ENCODE assay signal across 8 mouse cellular contexts in the genomic region with DNA sequence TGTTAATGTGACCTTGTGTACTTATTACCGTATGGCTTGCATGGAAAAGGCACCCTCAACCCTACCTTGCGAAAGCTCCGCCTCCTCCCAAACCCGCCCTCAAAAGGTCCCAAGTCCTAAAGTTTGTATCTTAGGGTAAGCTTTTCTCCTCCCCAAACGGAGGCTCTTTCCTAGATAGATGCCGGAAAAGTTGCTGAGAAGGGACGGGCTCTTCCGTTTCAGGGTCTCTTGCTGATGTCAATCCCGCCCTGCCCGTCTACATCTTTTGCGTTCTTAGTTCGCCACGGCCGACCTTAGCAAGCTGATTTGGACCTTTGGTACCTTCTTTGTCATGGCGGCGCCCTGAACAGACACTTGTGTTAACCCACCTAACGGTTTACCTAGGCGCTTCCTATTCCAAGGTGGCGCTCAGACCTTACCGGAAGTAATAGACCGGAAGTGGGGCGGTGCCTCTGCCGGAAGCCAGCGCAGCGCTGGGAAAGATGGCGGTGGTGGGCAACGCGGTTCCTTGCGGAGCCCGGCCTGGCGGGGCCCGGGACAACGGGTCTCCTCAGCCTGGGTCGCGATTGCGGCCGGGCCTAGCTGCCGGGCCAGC. TPM values are rescaled to one million over a fixed set of nuclear protein-coding genes. Genes with fewer than 3 reads are reported as not detected.
DNase-seq lines count a peak whose midpoint lies in the region; ATAC-seq and TF ChIP-seq lines count a peak whose summit lies in the region.

Gene Atp13a1 (plus strand): TSS at position 391 of the 595 bp plus-strand sequence.
Gene Zfp866 (minus strand): TSS at position 406 of the 595 bp plus-strand sequence.

- peak within 1 kb of the TSS; percentile 100 for H3K4me3 ChIP-seq in G1E (ENCODE audit: low read depth, low read length)
- H3K4me3 ChIP-seq in forebrain, embryonic 16.5 days (replicated peaks; ENCODE audit: low read length) = peak within 1 kb of the TSS; percentile 79
- peak within 1 kb of the TSS; percentile 95 for H3K4me3 ChIP-seq in lung, embryonic 15.5 days

- no peaks in the 10 kb centered on the region for H3K9me3 ChIP-seq in G1E (replicated peaks)
- no peaks in the 10 kb centered on the region for H3K9me3 ChIP-seq in forebrain, embryonic 16.5 days (ENCODE audit: control insufficient read depth, low read length)
- no peaks in the 10 kb centered on the region for H3K9me3 ChIP-seq in lung, embryonic 15.5 days

- peak within 1 kb of the TSS; percentile 82 for H3K4me2 ChIP-seq in forebrain, embryonic 16.5 days (ENCODE audit: low read length)
- H3K4me2 ChIP-seq in lung, embryonic 15.5 days = peak within 1 kb of the TSS; percentile 68

- TF ChIP-seq CTCF in G1E (IDR thresholded peaks at IDR 0.05; ENCODE audit: low read depth, low read length) = no peak

- H3K36me3 ChIP-seq in G1E (replicated peaks) = peaks cover 43% of the 10 kb centered on the region
- no peaks in the 10 kb centered on the region; the same call in 1 of the 2 replicates for H3K36me3 ChIP-seq in forebrain, embryonic 16.5 days (ENCODE audit: control insufficient read depth, insufficient read depth)
- peaks cover 26% of the 10 kb centered on the region for H3K36me3 ChIP-seq in lung, embryonic 15.5 days

- peaks cover 35% of the 10 kb centered on the region for H3K4me1 ChIP-seq in G1E (ENCODE audit: insufficient read depth, low read depth, low read length)
- peaks cover 17% of the 10 kb centered on the region for H3K4me1 ChIP-seq in forebrain, embryonic 16.5 days (replicated peaks; ENCODE audit: control insufficient read depth, insufficient read depth, low read length)
- peaks cover 23% of the 10 kb centered on the region for H3K4me1 ChIP-seq in lung, embryonic 15.5 days

- peak within 1 kb of the TSS; percentile 84 for H3K9ac ChIP-seq in forebrain, embryonic 16.5 days (replicated peaks; ENCODE audit: low read depth, low read length)
- H3K9ac ChIP-seq in lung, embryonic 15.5 days = peak within 1 kb of the TSS; percentile 91

- H3K27me3 ChIP-seq in G1E (ENCODE audit: insufficient read depth, low read length) = no peaks in the 10 kb centered on the region
- no peaks in the 10 kb centered on the region for H3K27me3 ChIP-seq in forebrain, embryonic 16.5 days (replicated peaks; ENCODE audit: control insufficient read depth, insufficient read depth, low read length)
- H3K27me3 ChIP-seq in lung, embryonic 15.5 days = no peaks in the 10 kb centered on the region

- ATAC-seq in G1E (ENCODE audit: extremely low read depth, insufficient number of reproducible peaks, low FRiP score, poor library complexity, severe bottlenecking) = peak; percentile 85
- peak; percentile 97 for ATAC-seq in forebrain, embryonic 16.5 days
- ATAC-seq in lung, embryonic 15.5 days (ENCODE audit: borderline replicate concordance, extremely low read depth, low FRiP score, low TSS enrichment) = peak; percentile 93

- under 1% methylated on average over 38 of the region's 38 CpGs for WGBS in forebrain, embryonic 16.5 days
- WGBS in lung, embryonic 15.5 days = under 1% methylated on average over 38 of the region's 38 CpGs

- peak; percentile 86 for DNase-seq in G1E (ENCODE audit: low spot score)
- peak; percentile 86 for DNase-seq in cerebellum, adult 11-12 months
- DNase-seq in heart, postnatal 4 days = peak; percentile 91
- peak; percentile 79 to 88 for DNase-seq in layer of hippocampus, adult 8-10 months (ENCODE audit: low spot score in 2 of 2)
- DNase-seq in ovary, adult 18-20 months (ENCODE audit: low spot score) = peak; percentile 72
- DNase-seq in thymus, postnatal 0 days (ENCODE audit: low spot score) = peak; percentile 93

- peak within 1 kb of the TSS; percentile 65 for H3K27ac ChIP-seq in forebrain, embryonic 16.5 days (ENCODE audit: low read length)
- peak within 1 kb of the TSS; percentile 77 for H3K27ac ChIP-seq in lung, embryonic 15.5 days

RNA-seq across cellular contexts. Expression of gene Atp13a1, which starts in this region (rescaled TPM):
- 27.8 and 29.8 TPM in 2 replicates for total RNA-seq in G1E (2014; fragmentation: Nextera tagmentation)
- 17.8 and 23.8 TPM in 2 replicates for total RNA-seq in G1E (2017)
- polyA plus RNA-seq in G1E (2012) = 40.7 and 43.6 TPM in 2 replicates
- 57.1 and 58.0 TPM in 2 replicates for polyA plus RNA-seq in forebrain, embryonic 16.5 days (2015; fragmentation: Nextera tagmentation; extraction: Ambion mirVana)
- 10 to 100 TPM; 22.3 to 22.5 TPM for total RNA-seq in heart, postnatal 4 days (2021)
- 10 to 100 TPM; 37.5 to 40.3 (median 38.9) TPM for total RNA-seq in layer of hippocampus, adult 8-10 months (2022)
- polyA plus RNA-seq in lung, embryonic 15.5 days (2015; fragmentation: Nextera tagmentation; extraction: Ambion mirVana) = 42.9 and 46.2 TPM in 2 replicates
- polyA plus RNA-seq in thymus, postnatal 0 days (2015; fragmentation: Nextera tagmentation; extraction: Ambion mirVana) = 37.2 and 39.2 TPM in 2 replicates

RNA-seq across cellular contexts. Expression of gene Zfp866, which starts in this region (rescaled TPM):
- 32.8 and 36.6 TPM in 2 replicates for total RNA-seq in G1E (2014; fragmentation: Nextera tagmentation)
- 35.3 and 35.4 TPM in 2 replicates for total RNA-seq in G1E (2017)
- polyA plus RNA-seq in G1E (2012) = 1.2 and 1.9 TPM in 2 replicates
- polyA plus RNA-seq in forebrain, embryonic 16.5 days (2015; fragmentation: Nextera tagmentation; extraction: Ambion mirVana) = 48.5 and 51.0 TPM in 2 replicates
- total RNA-seq in heart, postnatal 4 days (2021) = 10 to 100 TPM; 19.1 to 19.9 TPM
- 10 to 100 TPM; 26.2 to 36.6 (median 31.0) TPM for total RNA-seq in layer of hippocampus, adult 8-10 months (2022)
- polyA plus RNA-seq in lung, embryonic 15.5 days (2015; fragmentation: Nextera tagmentation; extraction: Ambion mirVana) = 27.4 and 29.7 TPM in 2 replicates
- polyA plus RNA-seq in thymus, postnatal 0 days (2015; fragmentation: Nextera tagmentation; extraction: Ambion mirVana) = 18.3 and 22.1 TPM in 2 replicates

Comparison
In these comparisons a context has a peak if more than half of its experiments do, and no peak if none do; other contexts are left out.
1. Peak in every context shown above with its lines: DNase-seq, ATAC-seq, H3K4me3 ChIP-seq and H3K27ac ChIP-seq.